25 mouse cellular contexts compared by ENCODE assay signal in the genomic region with DNA sequence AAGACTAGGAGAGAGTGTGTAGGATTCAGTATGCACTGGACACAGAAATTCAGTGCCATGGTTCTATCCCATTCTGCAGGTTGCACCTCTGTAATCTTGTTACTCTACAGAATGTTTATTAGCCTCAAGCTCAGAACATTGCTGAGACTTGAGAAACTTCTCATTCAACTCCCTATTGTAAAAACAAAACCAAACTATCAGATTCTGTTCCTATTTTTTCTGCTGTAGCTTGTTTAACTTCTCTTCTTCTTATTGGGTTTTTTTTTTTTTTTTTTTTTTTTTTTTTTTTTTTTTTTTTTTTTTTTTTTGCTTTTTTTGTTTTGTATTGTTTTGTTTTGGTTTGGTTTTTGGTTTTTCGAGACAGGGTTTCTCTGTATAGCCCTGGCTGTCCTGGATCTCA.
DNase-seq lines count a peak whose midpoint lies in the region; ATAC-seq and TF ChIP-seq lines count a peak whose summit lies in the region.
"Had no signal": no experiment of that assay in that cellular context is flagged by ENCODE, and none has a peak within 500 bp of the region (broad histone marks: within the 10 kb centered on the region; RNA-seq: fewer than 3 reads in every experiment).

No protein-coding gene starts in this region.

- H3K9me3 ChIP-seq in CH12.LX (replicated peaks; ENCODE audit: low read length) (no peaks in the 10 kb centered on the region), ES-E14 (ENCODE audit: control insufficient read depth, insufficient read depth, low read depth, low read length) (no peaks in the 10 kb centered on the region), MEL (replicated peaks; ENCODE audit: insufficient read depth, low read length) (no peaks in the 10 kb centered on the region)
- no peaks in the 10 kb centered on the region for H3K9me3 ChIP-seq in hindbrain, postnatal 0 days (ENCODE audit: low read length)
- H3K9me3 ChIP-seq: G1E had no signal

- ATAC-seq in hindbrain, postnatal 0 days, result no peak
- ATAC-seq: activated CD4-positive, CD25-positive, alpha-beta regulatory T cell, adult 4 months; CD4-positive, CD25-positive, alpha-beta regulatory T cell, adult 4 months; Patski had no signal

- peak; percentile 16 for DNase-seq in A20 (ENCODE audit: low read depth, low spot score)
- no peak for DNase-seq in CH12.LX (ENCODE audit: extremely low read depth)
- DNase-seq in ES-E14 (ENCODE audit: low read depth, low spot score), result no peak
- no peak for DNase-seq in MEL (ENCODE audit: low read depth, low spot score)
- no peak for DNase-seq in hindbrain, postnatal 0 days (ENCODE audit: low spot score)
- DNase-seq in lung, postnatal 14 days, result no peak
- DNase-seq in cerebellum, postnatal 4 days (ENCODE audit: low spot score in 2 of 2), result no peak
- DNase-seq in cerebellum, adult 18-20 months, result no peak
- DNase-seq: adrenal gland, adult 2 months; adrenal gland, adult 8-10 months; adrenal gland, postnatal 10 days; adrenal gland, postnatal 14 days; adrenal gland, postnatal 25 days; adrenal gland, postnatal 36 days; B cell, adult 2 months; cerebellum, adult 11 months; cerebellum, adult 11-12 months; cerebellum, adult 2 months; cerebellum, adult 8-10 months; cerebellum, adult 9-10 months; cerebellum, adult 9-11 months had no signal

- H3K27ac ChIP-seq in CH12.LX (ENCODE audit: insufficient read depth, low read depth), result no peak overlapping the region
- H3K27ac ChIP-seq in ES-E14 (ENCODE audit: insufficient read depth, low read depth, low read length, poor library complexity, severe bottlenecking), result no peak overlapping the region
- H3K27ac ChIP-seq in MEL (ENCODE audit: control insufficient read depth, low read depth, low read length), result no peak overlapping the region
- H3K27ac ChIP-seq in hindbrain, postnatal 0 days, result no peak overlapping the region

- in situ Hi-C loops in CH12.LX (cut with MboI; ENCODE audit: low pct_ligation_motif_present, low pct_unique_long_range_greater_than_20kb, low sequenced_read_pairs), result no loop called here
- in situ Hi-C loops in ES-E14 (cut with MboI; ENCODE audit: low sequenced_read_pairs in 2 of 2, unreplicated experiment in 2 of 2), result no loop called here

- no peaks in the 10 kb centered on the region for H3K4me1 ChIP-seq in CH12.LX (ENCODE audit: control insufficient read depth in 1 of 2, insufficient read depth in 2 of 2)
- H3K4me1 ChIP-seq in ES-E14 (ENCODE audit: control insufficient read depth in 2 of 2, insufficient read depth in 2 of 2, low read length in 2 of 2, poor library complexity in 1 of 2), result no peaks in the 10 kb centered on the region
- no peaks in the 10 kb centered on the region for H3K4me1 ChIP-seq in MEL (ENCODE audit: control insufficient read depth in 1 of 2, insufficient read depth in 2 of 2, low read length in 2 of 2)
- H3K4me1 ChIP-seq in hindbrain, postnatal 0 days (ENCODE audit: insufficient read depth, low read length), result no peaks in the 10 kb centered on the region

- H3K36me3 ChIP-seq in CH12.LX (replicated peaks in 1 of 2; ENCODE audit: control insufficient read depth in 1 of 2, insufficient read depth in 1 of 2, low read length in 1 of 2), result no peaks in the 10 kb centered on the region
- no peaks in the 10 kb centered on the region for H3K36me3 ChIP-seq in ES-E14 (ENCODE audit: control insufficient read depth, insufficient read depth, low read length, poor library complexity, severe bottlenecking)
- H3K36me3 ChIP-seq in MEL (ENCODE audit: control insufficient read depth in 1 of 2, insufficient read depth in 2 of 2, low read length in 2 of 2), result no peaks in the 10 kb centered on the region
- no peaks in the 10 kb centered on the region for H3K36me3 ChIP-seq in hindbrain, postnatal 0 days (ENCODE audit: insufficient read depth, low read length)
- H3K36me3 ChIP-seq: G1E had no signal

- no peak overlapping the region for H3K4me3 ChIP-seq in CH12.LX (replicated peaks in 1 of 3; ENCODE audit: low read depth in 2 of 3, low read length in 2 of 3, poor library complexity in 1 of 3)
- no peak overlapping the region for H3K4me3 ChIP-seq in ES-E14 (ENCODE audit: insufficient read depth in 1 of 2, low read depth in 1 of 2, low read length in 2 of 2, poor library complexity in 1 of 2, severe bottlenecking in 1 of 2)
- no peak overlapping the region for H3K4me3 ChIP-seq in MEL (ENCODE audit: control insufficient read depth in 1 of 2, insufficient read depth in 1 of 2, low read depth in 2 of 2, low read length in 2 of 2)
- H3K4me3 ChIP-seq in hindbrain, postnatal 0 days (ENCODE audit: low read length), result no peak overlapping the region

- H3K27me3 ChIP-seq in CH12.LX (replicated peaks), result no peaks in the 10 kb centered on the region
- H3K27me3 ChIP-seq in MEL (ENCODE audit: control insufficient read depth in 1 of 2, insufficient read depth in 2 of 2, low read length in 2 of 2), result no peaks in the 10 kb centered on the region
- no peaks in the 10 kb centered on the region for H3K27me3 ChIP-seq in hindbrain, postnatal 0 days (ENCODE audit: insufficient read depth, low read length)
- H3K27me3 ChIP-seq: Patski had no signal

- no peak for TF ChIP-seq RAD21 in CH12.LX (IDR thresholded peaks at IDR 0.05; ENCODE audit: low read depth, low read length)
- no peak for TF ChIP-seq RAD21 in MEL (IDR thresholded peaks at IDR 0.05; ENCODE audit: low read depth, low read length)

- H3K4me2 ChIP-seq in CH12.LX (ENCODE audit: insufficient read depth, low read depth, poor library complexity, severe bottlenecking), result no peak overlapping the region
- no peak overlapping the region for H3K4me2 ChIP-seq in hindbrain, postnatal 0 days (ENCODE audit: low read depth, low read length)

- TF ChIP-seq EP300 in CH12.LX (IDR thresholded peaks at IDR 0.05; ENCODE audit: low read length) (no peak), MEL (IDR thresholded peaks at IDR 0.05; ENCODE audit: low read depth in 1 of 2, low read length in 2 of 2) (no peak)

- H3K79me2 ChIP-seq in CH12.LX (replicated peaks; ENCODE audit: control insufficient read depth, extremely low read depth, insufficient read depth, poor library complexity, severe bottlenecking) (no peaks in the 10 kb centered on the region), MEL (ENCODE audit: control insufficient read depth, insufficient read depth, low read length, poor library complexity) (no peaks in the 10 kb centered on the region)

- no peak for TF ChIP-seq CTCF in CH12.LX (conservative IDR thresholded peaks at IDR 0.05 in 1 of 2, IDR thresholded peaks at IDR 0.05 in 1 of 2; ENCODE audit: low read depth in 2 of 2, low read length in 2 of 2)
- no peak for TF ChIP-seq CTCF in MEL (IDR thresholded peaks at IDR 0.05 in 2 of 3, conservative IDR thresholded peaks at IDR 0.05 in 1 of 3; ENCODE audit: control insufficient read depth in 1 of 3, insufficient read depth in 1 of 3, low read depth in 2 of 3, low read length in 3 of 3, poor library complexity in 1 of 3, severe bottlenecking in 1 of 3)
- no peak for TF ChIP-seq CTCF in hindbrain, postnatal 0 days (IDR thresholded peaks at IDR 0.05; ENCODE audit: low read depth)

- no peak overlapping the region for H3K9ac ChIP-seq in CH12.LX (ENCODE audit: insufficient read depth, low read depth)
- no peak overlapping the region for H3K9ac ChIP-seq in ES-E14 (ENCODE audit: insufficient read depth, low read depth, low read length, poor library complexity, severe bottlenecking)
- no peak overlapping the region for H3K9ac ChIP-seq in MEL (ENCODE audit: control insufficient read depth, low read depth, low read length, poor library complexity, severe bottlenecking)
- H3K9ac ChIP-seq in hindbrain, postnatal 0 days (replicated peaks; ENCODE audit: low read length), result no peak overlapping the region

- WGBS in hindbrain, postnatal 0 days, result 88% methylated on average over 1 of the region's 1 CpGs

- no peak for TF ChIP-seq POLR2A in CH12.LX (IDR thresholded peaks at IDR 0.05; ENCODE audit: low read depth, low read length)
- no peak for TF ChIP-seq POLR2A in MEL (IDR thresholded peaks at IDR 0.05; ENCODE audit: control insufficient read depth in 1 of 2, insufficient read depth in 1 of 2, low read depth in 1 of 2, low read length in 2 of 2, poor library complexity in 1 of 2)

- dilution Hi-C loops in CH12.LX (cut with MboI; ENCODE audit: extremely low pct_ligation_motif_present, extremely low pct_unique_long_range_greater_than_20kb, low sequenced_read_pairs), result no loop called here

TF ChIP-seq in CH12.LX, 34 proteins besides CTCF, POLR2A, EP300 and RAD21:
- TF ChIP-seq ZMIZ1 (IDR thresholded peaks at IDR 0.05; ENCODE audit: low read depth, low read length) (no peak), BHLHE40 (IDR thresholded peaks at IDR 0.05; ENCODE audit: low read depth, low read length) (no peak), ZNF384 (IDR thresholded peaks at IDR 0.05; ENCODE audit: low read depth, low read length) (peak; percentile 84), POLR2AphosphoS2 (IDR thresholded peaks at IDR 0.05; ENCODE audit: low read depth, low read length) (no peak)

TF ChIP-seq in ES-E14, 5 proteins besides CTCF, POLR2A, EP300 and RAD21:
- no peak for TF ChIP-seq CHD2 (IDR thresholded peaks at IDR 0.05; ENCODE audit: low read depth, low read length)
- TF ChIP-seq MAFK (IDR thresholded peaks at IDR 0.05; ENCODE audit: insufficient read depth, low read depth, low read length), result no peak
- TF ChIP-seq ZNF384 (IDR thresholded peaks at IDR 0.05; ENCODE audit: low read depth, low read length), result peak; percentile 81
- TF ChIP-seq ZC3H11A (IDR thresholded peaks at IDR 0.05; ENCODE audit: borderline replicate concordance, low read depth, low read length), result no peak
- TF ChIP-seq HCFC1 (IDR thresholded peaks at IDR 0.05; ENCODE audit: borderline replicate concordance, insufficient read depth, low read length), result no peak

TF ChIP-seq in MEL, 35 proteins besides CTCF, POLR2A, EP300 and RAD21:
- no peak for TF ChIP-seq KAT2A (conservative IDR thresholded peaks at IDR 0.05; ENCODE audit: low read depth, low read length)
- TF ChIP-seq ZNF384 (IDR thresholded peaks at IDR 0.05; ENCODE audit: low read depth, low read length), result 0 out of 2 replicates have a peak, but pooled peaks have one; percentile 36
